Mouse (Mus musculus) stomach, embryonic 14.5 days (tissue): ENCODE results near the gene Psd4. TPM values are rescaled to one million over a fixed set of nuclear protein-coding genes. Genes with fewer than 3 reads are reported as not detected.

Experiments used
- ATAC-seq: fragments of 200-750 bp; cut with Nextera tagmentation; 2 replicates; pipeline ENCODE4 v1.8.0; 2017; ENCODE audit warnings: low read depth, moderate TSS enrichment; ENCODE audit not compliant: insufficient number of reproducible peaks, insufficient read depth, low FRiP score
- H3K27ac ChIP-seq: fragments of 300-500 bp; sonication (generic); 2 replicates; pipeline ENCODE4 v1.5.1; 2014; ENCODE audit warnings: mild to moderate bottlenecking, low read length, moderate library complexity, mixed read lengths
- H3K27me3 ChIP-seq: fragments of 300-500 bp; sonication (generic); 2 replicates; pipeline ENCODE4 v1.6.1; 2014; ENCODE audit warnings: low read length, control low read depth, mixed read lengths; ENCODE audit not compliant: control insufficient read depth, insufficient read depth
- H3K36me3 ChIP-seq: fragments of 300-500 bp; sonication (generic); 2 replicates; pipeline ENCODE4 v1.6.1; 2014; ENCODE audit warnings: mild to moderate bottlenecking, control low read depth, low read length, moderate library complexity, mixed read lengths; ENCODE audit not compliant: control insufficient read depth, insufficient read depth
- H3K4me1 ChIP-seq: fragments of 300-500 bp; sonication (generic); 2 replicates; pipeline ENCODE4 v1.6.1; 2014; ENCODE audit warnings: low read length, control low read depth, mixed read lengths; ENCODE audit not compliant: control insufficient read depth, insufficient read depth
- H3K4me2 ChIP-seq: fragments of 300-500 bp; sonication (generic); replicated peaks from 2 replicates; pipeline ENCODE4 v1.6.1; 2014; ENCODE audit warnings: low read depth, low read length, control low read depth
- H3K4me3 ChIP-seq: fragments of 300-500 bp; sonication (generic); 2 replicates; pipeline ENCODE4 v1.5.1; 2014; ENCODE audit warnings: low read depth, low read length, control low read depth
- H3K9ac ChIP-seq: fragments of 300-500 bp; sonication (generic); replicated peaks from 2 replicates; pipeline ENCODE4 v1.6.1; 2014; ENCODE audit warnings: low read depth, mild to moderate bottlenecking, control low read depth, low read length, moderate library complexity, mixed read lengths
- H3K9me3 ChIP-seq: fragments of 300-500 bp; sonication (generic); 2 replicates; pipeline ENCODE4 v1.6.1; 2016; ENCODE audit warnings: low read depth, low read length, control low read depth; ENCODE audit not compliant: control insufficient read depth
- WGBS: fragments of 180-500 bp; shearing (Covaris S2); extraction: QIAGEN DNeasy Blood & Tissue Kit; methylation state at CpG from one replicate; pipeline ENCODE4 v1.1.7; 2014; 5-methylcytosine and 5-hydroxymethylcytosine counted together
- polyA plus RNA-seq: library from polyadenylated mRNA; unstranded; fragments of >200 nt; fragmentation: Nextera tagmentation; extraction: Ambion mirVana; gene quantifications from 2 replicates; pipeline ENCODE4 v1.2.1, GENCODE M21; 2014

Psd4 gene
- polyA plus RNA-seq, 1 experiment from 2014 or later = 3.4 TPM

- 74% methylated on average over 2 of the region's 2 CpGs for WGBS
- Histone ChIP-seq H3K27me3 (no peaks in the 10 kb centered on the region), H3K9ac (no peak overlapping the region), H3K27ac (no peak overlapping the region), H3K9me3 (no peaks in the 10 kb centered on the region), H3K4me1 (no peaks in the 10 kb centered on the region), H3K4me3 (no peak overlapping the region), H3K36me3 (no peaks in the 10 kb centered on the region), H3K4me2 (no peak overlapping the region)
- ATAC-seq = no peak
Measured at GRCm38 (mm10) chr2:24434670-24435069, 67.3 kb downstream of the Psd4 start.

GRCm38 (mm10) chr2:24435699-24436098 is 68.3 kb downstream of the Psd4 start:
- H3K4me2 ChIP-seq = no peak overlapping the region
- H3K9me3 ChIP-seq = no peaks in the 10 kb centered on the region
- H3K9ac ChIP-seq = no peak overlapping the region
- H3K4me3 ChIP-seq = no peak overlapping the region
- H3K27ac ChIP-seq = no peak overlapping the region
- no peaks in the 10 kb centered on the region for H3K27me3 ChIP-seq
- WGBS = 73% methylated on average over 11 of the region's 11 CpGs
- 0 out of 2 replicates have a peak, but pooled peaks have one; percentile 23 for ATAC-seq
- no peaks in the 10 kb centered on the region for H3K36me3 ChIP-seq
- H3K4me1 ChIP-seq = no peaks in the 10 kb centered on the region

- ATAC-seq = no peak
- H3K27me3 ChIP-seq = no peaks in the 10 kb centered on the region
- H3K27ac ChIP-seq = no peak overlapping the region
- no peak overlapping the region for H3K4me3 ChIP-seq
- 86% methylated on average over 2 of the region's 2 CpGs for WGBS
- no peak overlapping the region for H3K9ac ChIP-seq
- no peaks in the 10 kb centered on the region for H3K36me3 ChIP-seq
- no peaks in the 10 kb centered on the region for H3K9me3 ChIP-seq
- no peaks in the 10 kb centered on the region for H3K4me1 ChIP-seq
- no peak overlapping the region for H3K4me2 ChIP-seq
Measured at GRCm38 (mm10) chr2:24440056-24440455, 72.7 kb downstream of the Psd4 start.

- H3K4me3 ChIP-seq = no peak overlapping the region
- no peak for ATAC-seq
- no peak overlapping the region for H3K4me2 ChIP-seq
- no peak overlapping the region for H3K9ac ChIP-seq
- H3K9me3 ChIP-seq = no peaks in the 10 kb centered on the region
- no peaks in the 10 kb centered on the region for H3K36me3 ChIP-seq
- H3K27me3 ChIP-seq = no peaks in the 10 kb centered on the region
- H3K27ac ChIP-seq = no peak overlapping the region
- H3K4me1 ChIP-seq = no peaks in the 10 kb centered on the region
Measured at GRCm38 (mm10) chr2:24441899-24442298, 74.5 kb downstream of the Psd4 start.

- no peak overlapping the region for H3K9ac ChIP-seq
- ATAC-seq = no peak
- H3K4me2 ChIP-seq = no peak overlapping the region
- no peaks in the 10 kb centered on the region for H3K27me3 ChIP-seq
- no peaks in the 10 kb centered on the region for H3K4me1 ChIP-seq
- H3K36me3 ChIP-seq = no peaks in the 10 kb centered on the region
- H3K27ac ChIP-seq = no peak overlapping the region
- WGBS = 62% methylated on average over 4 of the region's 4 CpGs
- no peaks in the 10 kb centered on the region for H3K9me3 ChIP-seq
- no peak overlapping the region for H3K4me3 ChIP-seq
Measured at GRCm38 (mm10) chr2:24442303-24442925, 75.0 kb downstream of the Psd4 start.

GRCm38 (mm10) chr2:24443256-24443790 is 75.9 kb downstream of the Psd4 start:
- Histone ChIP-seq H3K4me1 (no peaks in the 10 kb centered on the region), H3K27ac (no peak overlapping the region), H3K9ac (no peak overlapping the region), H3K36me3 (no peaks in the 10 kb centered on the region), H3K9me3 (no peaks in the 10 kb centered on the region), H3K27me3 (no peaks in the 10 kb centered on the region), H3K4me3 (no peak overlapping the region), H3K4me2 (no peak overlapping the region)
- whole genome bisulfite sequencing = 60% methylated on average over 3 of the region's 3 CpGs
- ATAC-seq = no peak

- Histone ChIP-seq H3K4me1 (no peaks in the 10 kb centered on the region), H3K27me3 (no peaks in the 10 kb centered on the region), H3K9me3 (no peaks in the 10 kb centered on the region), H3K4me3 (no peak overlapping the region), H3K27ac (no peak overlapping the region), H3K36me3 (no peaks in the 10 kb centered on the region), H3K4me2 (no peak overlapping the region), H3K9ac (no peak overlapping the region)
- no peak for ATAC-seq
- 78% methylated on average over 4 of the region's 4 CpGs for WGBS
Measured at GRCm38 (mm10) chr2:24449111-24449510, 81.7 kb downstream of the Psd4 start.

- ATAC-seq = no peak
- Histone ChIP-seq H3K27me3 (no peaks in the 10 kb centered on the region), H3K9me3 (no peaks in the 10 kb centered on the region), H3K4me3 (no peak overlapping the region), H3K4me2 (no peak overlapping the region), H3K9ac (no peak overlapping the region), H3K27ac (no peak overlapping the region), H3K4me1 (no peaks in the 10 kb centered on the region), H3K36me3 (no peaks in the 10 kb centered on the region)
- 73% methylated on average over 5 of the region's 5 CpGs for WGBS
Measured at GRCm38 (mm10) chr2:24453206-24453605, 85.8 kb downstream of the Psd4 start.
